Mouse (Mus musculus): ENCODE measurements around the gene Grm8.

Grm8 gene

GRCm38 (mm10) chr6:27240416-27240815 is 894.6 kb downstream of the Grm8 start:
- in situ Hi-C loops (cut with MboI, MseI) = no loop called here

- in situ Hi-C loops (cut with MboI, MseI) = no loop called here
Observed at GRCm38 (mm10) chr6:27239968-27240367, 895.0 kb downstream of the Grm8 start.

Measured in regulatory T cell (primary cell).